Mouse (Mus musculus): ENCODE results near the gene Hoxc11. TPM values are rescaled to one million over a fixed set of nuclear protein-coding genes. Genes with fewer than 3 reads are reported as not detected.
A peak's percentile ranks its signal among the peaks of the same experiment; 100 is the strongest.

Hoxc11 gene
- polyA plus RNA-seq, 1 experiment from 2014 or later = not detected

GRCm38 (mm10) chr15:102967511-102968397 lies 13.5 kb downstream of the Hoxc11 start:
- Histone ChIP-seq H3K4me3 (ENCODE audit: low read depth, low read length) (no peak overlapping the region), H3K27ac (ENCODE audit: low read depth, low read length) (no peak overlapping the region), H3K9ac (ENCODE audit: low read length) (no peak overlapping the region), H3K9me3 (replicated peaks; ENCODE audit: control insufficient read depth, low read length) (no peaks in the 10 kb centered on the region), H3K4me1 (ENCODE audit: control insufficient read depth, insufficient read depth, low read length) (no peaks in the 10 kb centered on the region), H3K36me3 (ENCODE audit: control insufficient read depth, insufficient read depth, low read length) (no peaks in the 10 kb centered on the region), H3K27me3 (replicated peaks; ENCODE audit: control insufficient read depth, insufficient read depth, low read length) (peaks cover 98% of the 10 kb centered on the region), H3K4me2 (ENCODE audit: low read length) (no peak overlapping the region)
- DNase-seq (ENCODE audit: low spot score) (no peak), ATAC-seq (no peak)
- WGBS = 2% methylated on average over 34 of the region's 34 CpGs

GRCm38 (mm10) chr15:102969296-102969695 lies 15.1 kb downstream of the Hoxc11 start:
- H3K36me3 ChIP-seq (ENCODE audit: control insufficient read depth, insufficient read depth, low read length) = no peaks in the 10 kb centered on the region
- H3K27ac ChIP-seq (ENCODE audit: low read depth, low read length) = no peak overlapping the region
- H3K4me2 ChIP-seq (ENCODE audit: low read length) = no peak overlapping the region
- H3K27me3 ChIP-seq (replicated peaks; ENCODE audit: control insufficient read depth, insufficient read depth, low read length) = peaks cover 99% of the 10 kb centered on the region
- no peak overlapping the region for H3K9ac ChIP-seq (ENCODE audit: low read length)
- ATAC-seq (no peak), DNase-seq (ENCODE audit: low spot score) (no peak)
- H3K4me1 ChIP-seq (ENCODE audit: control insufficient read depth, insufficient read depth, low read length) = no peaks in the 10 kb centered on the region
- H3K4me3 ChIP-seq (ENCODE audit: low read depth, low read length) = no peak overlapping the region
- 34% methylated on average over 1 of the region's 1 CpGs for WGBS
- no peaks in the 10 kb centered on the region for H3K9me3 ChIP-seq (replicated peaks; ENCODE audit: control insufficient read depth, low read length)

- no peaks in the 10 kb centered on the region for H3K4me1 ChIP-seq (ENCODE audit: control insufficient read depth, insufficient read depth, low read length)
- no peaks in the 10 kb centered on the region for H3K36me3 ChIP-seq (ENCODE audit: control insufficient read depth, insufficient read depth, low read length)
- H3K9me3 ChIP-seq (replicated peaks; ENCODE audit: control insufficient read depth, low read length) = no peaks in the 10 kb centered on the region
- WGBS = under 1% methylated on average over 12 of the region's 12 CpGs
- peaks cover 99% of the 10 kb centered on the region for H3K27me3 ChIP-seq (replicated peaks; ENCODE audit: control insufficient read depth, insufficient read depth, low read length)
- no peak overlapping the region for H3K9ac ChIP-seq (ENCODE audit: low read length)
- ATAC-seq (no peak), DNase-seq (ENCODE audit: low spot score) (peak; percentile 60)
- no peak overlapping the region for H3K27ac ChIP-seq (ENCODE audit: low read depth, low read length)
- no peak overlapping the region for H3K4me3 ChIP-seq (ENCODE audit: low read depth, low read length)
- no peak overlapping the region for H3K4me2 ChIP-seq (ENCODE audit: low read length)
Measured at GRCm38 (mm10) chr15:102970740-102971139, 16.5 kb downstream of the Hoxc11 start.

DNA sequence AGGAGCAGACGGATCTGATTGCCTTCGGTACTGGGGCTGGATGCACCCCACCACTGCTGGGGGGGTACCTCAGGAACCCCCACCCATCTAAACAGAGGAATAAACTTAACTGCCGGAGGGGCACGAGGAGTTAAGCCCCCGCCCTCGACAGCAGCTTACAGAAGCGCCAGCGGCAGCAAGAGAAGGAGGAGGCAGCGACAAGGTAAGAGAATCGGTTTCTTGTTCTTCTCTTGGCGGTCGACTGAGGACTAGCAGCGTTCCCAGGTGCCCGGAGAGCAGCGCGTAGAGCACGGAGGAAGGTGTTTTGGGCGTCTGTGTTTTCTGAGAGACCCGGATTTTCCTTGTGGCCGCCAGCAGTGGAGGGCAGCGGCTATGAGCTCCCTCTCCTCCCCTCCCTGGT lies 18.0 kb downstream of the Hoxc11 start:
- WGBS = 1% methylated on average over 21 of the region's 21 CpGs

DNA sequence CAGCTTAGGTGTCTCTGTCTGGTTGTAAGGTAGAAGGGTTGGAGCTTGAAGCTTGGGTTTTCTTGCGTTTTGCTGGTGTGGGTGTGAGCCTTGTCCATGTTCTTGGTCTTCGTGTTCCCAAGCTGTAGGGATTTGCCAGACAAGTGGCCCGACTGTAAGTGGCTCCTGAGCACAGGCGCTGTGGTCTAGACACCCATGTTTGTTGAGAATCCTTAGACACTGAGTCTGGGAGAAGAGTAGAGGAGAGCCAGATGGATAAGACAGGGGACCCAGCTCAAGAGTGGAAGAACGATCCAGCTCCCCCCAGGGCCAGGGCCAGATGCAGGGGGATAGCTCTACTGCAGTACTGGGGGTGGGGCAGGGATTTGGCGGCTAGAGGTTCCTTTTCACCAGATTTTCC lies 18.5 kb downstream of the Hoxc11 start:
- DNase-seq (ENCODE audit: low spot score) (no peak), ATAC-seq (no peak)
- peaks cover 98% of the 10 kb centered on the region for H3K27me3 ChIP-seq (replicated peaks; ENCODE audit: control insufficient read depth, insufficient read depth, low read length)
- 2% methylated on average over 6 of the region's 6 CpGs for WGBS
- H3K27ac ChIP-seq (ENCODE audit: low read depth, low read length) = no peak overlapping the region
- H3K36me3 ChIP-seq (ENCODE audit: control insufficient read depth, insufficient read depth, low read length) = no peaks in the 10 kb centered on the region
- no peak overlapping the region for H3K9ac ChIP-seq (ENCODE audit: low read length)
- H3K4me1 ChIP-seq (ENCODE audit: control insufficient read depth, insufficient read depth, low read length) = no peaks in the 10 kb centered on the region
- H3K4me2 ChIP-seq (ENCODE audit: low read length) = no peak overlapping the region
- H3K9me3 ChIP-seq (replicated peaks; ENCODE audit: control insufficient read depth, low read length) = no peaks in the 10 kb centered on the region
- H3K4me3 ChIP-seq (ENCODE audit: low read depth, low read length) = no peak overlapping the region

More for the DNA sequence above, 18.0 kb downstream of the Hoxc11 start:
- H3K4me3 ChIP-seq (ENCODE audit: low read depth, low read length) = no peak overlapping the region
- ATAC-seq = no peak
- no peak overlapping the region for H3K4me2 ChIP-seq (ENCODE audit: low read length)
- no peaks in the 10 kb centered on the region for H3K4me1 ChIP-seq (ENCODE audit: control insufficient read depth, insufficient read depth, low read length)
- no peak overlapping the region for H3K9ac ChIP-seq (ENCODE audit: low read length)
- DNase-seq (ENCODE audit: low spot score) = no peak
- peaks cover 98% of the 10 kb centered on the region for H3K27me3 ChIP-seq (replicated peaks; ENCODE audit: control insufficient read depth, insufficient read depth, low read length)
- H3K36me3 ChIP-seq (ENCODE audit: control insufficient read depth, insufficient read depth, low read length) = no peaks in the 10 kb centered on the region
- H3K27ac ChIP-seq (ENCODE audit: low read depth, low read length) = no peak overlapping the region
- no peaks in the 10 kb centered on the region for H3K9me3 ChIP-seq (replicated peaks; ENCODE audit: control insufficient read depth, low read length)

DNA sequence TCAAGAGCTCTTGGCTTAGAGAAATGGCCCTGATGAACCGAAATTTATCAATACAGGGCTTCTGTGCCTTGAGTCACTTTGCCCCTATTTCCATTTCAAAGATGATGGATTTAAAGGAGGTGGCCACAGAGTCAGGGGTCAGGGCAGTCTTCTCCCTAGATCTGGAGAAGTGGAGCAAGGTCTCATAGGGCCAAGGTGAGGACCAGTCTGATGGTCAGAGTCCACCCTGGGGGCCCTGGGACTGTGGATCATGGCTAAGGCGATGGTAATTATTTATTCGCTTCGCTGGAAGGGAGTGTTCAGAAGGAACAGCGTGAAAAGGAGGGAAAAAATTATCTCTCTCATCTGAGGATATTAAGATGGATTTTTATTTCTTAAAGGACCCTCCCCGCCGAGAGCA lies 20.8 kb downstream of the Hoxc11 start:
- no peak overlapping the region for H3K9ac ChIP-seq (ENCODE audit: low read length)
- H3K27ac ChIP-seq (ENCODE audit: low read depth, low read length) = no peak overlapping the region
- H3K4me1 ChIP-seq (ENCODE audit: control insufficient read depth, insufficient read depth, low read length) = no peaks in the 10 kb centered on the region
- 5% methylated on average over 7 of the region's 7 CpGs for WGBS
- H3K27me3 ChIP-seq (replicated peaks; ENCODE audit: control insufficient read depth, insufficient read depth, low read length) = peaks cover 99% of the 10 kb centered on the region
- H3K4me2 ChIP-seq (ENCODE audit: low read length) = no peak overlapping the region
- no peak overlapping the region for H3K4me3 ChIP-seq (ENCODE audit: low read depth, low read length)
- ATAC-seq (no peak), DNase-seq (ENCODE audit: low spot score) (no peak)
- no peaks in the 10 kb centered on the region for H3K36me3 ChIP-seq (ENCODE audit: control insufficient read depth, insufficient read depth, low read length)
- no peaks in the 10 kb centered on the region for H3K9me3 ChIP-seq (replicated peaks; ENCODE audit: control insufficient read depth, low read length)

- H3K36me3 ChIP-seq (ENCODE audit: control insufficient read depth, insufficient read depth, low read length) = no peaks in the 10 kb centered on the region
- WGBS = under 1% methylated on average over 21 of the region's 21 CpGs
- ATAC-seq (no peak), DNase-seq (ENCODE audit: low spot score) (no peak)
- H3K27me3 ChIP-seq (replicated peaks; ENCODE audit: control insufficient read depth, insufficient read depth, low read length) = peaks cover 98% of the 10 kb centered on the region
- no peak overlapping the region for H3K4me3 ChIP-seq (ENCODE audit: low read depth, low read length)
- H3K9me3 ChIP-seq (replicated peaks; ENCODE audit: control insufficient read depth, low read length) = no peaks in the 10 kb centered on the region
- no peak overlapping the region for H3K9ac ChIP-seq (ENCODE audit: low read length)
- H3K27ac ChIP-seq (ENCODE audit: low read depth, low read length) = no peak overlapping the region
- H3K4me1 ChIP-seq (ENCODE audit: control insufficient read depth, insufficient read depth, low read length) = no peaks in the 10 kb centered on the region
- H3K4me2 ChIP-seq (ENCODE audit: low read length) = no peak overlapping the region
Measured at GRCm38 (mm10) chr15:102975688-102976111, 21.5 kb downstream of the Hoxc11 start.

DNA sequence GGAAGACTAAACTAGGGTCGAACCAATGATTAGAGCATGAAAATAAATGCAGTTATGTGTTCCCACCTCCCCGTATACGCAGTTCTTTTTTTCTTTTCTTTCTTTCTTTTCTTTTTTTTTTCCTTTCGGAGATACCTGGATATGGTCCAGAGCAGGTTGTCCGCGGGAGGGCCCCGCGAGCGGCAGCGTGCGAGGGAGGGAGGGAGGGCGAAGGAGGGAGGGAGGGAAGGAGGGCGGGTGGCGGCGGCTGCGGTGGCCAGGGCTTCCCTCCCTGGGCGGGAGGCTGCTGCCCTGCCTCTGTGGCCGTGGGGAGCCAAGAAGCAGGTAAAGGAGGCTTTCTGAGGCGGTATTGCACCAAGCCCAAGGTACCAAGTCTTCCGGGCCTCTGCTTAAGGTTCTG lies 21.9 kb downstream of the Hoxc11 start, which contains the start of gene Hoxc9:
Gene Hoxc9 (plus strand): TSS at position 269 of the 400 bp plus-strand sequence.
- DNase-seq (ENCODE audit: low spot score) (no peak), ATAC-seq (no peak)
- Histone ChIP-seq H3K4me3 (ENCODE audit: low read depth, low read length) (no peak within 1 kb of the TSS), H3K9me3 (replicated peaks; ENCODE audit: control insufficient read depth, low read length) (no peaks in the 10 kb centered on the region), H3K4me1 (ENCODE audit: control insufficient read depth, insufficient read depth, low read length) (no peaks in the 10 kb centered on the region), H3K27me3 (replicated peaks; ENCODE audit: control insufficient read depth, insufficient read depth, low read length) (peaks cover 98% of the 10 kb centered on the region), H3K36me3 (ENCODE audit: control insufficient read depth, insufficient read depth, low read length) (no peaks in the 10 kb centered on the region), H3K9ac (ENCODE audit: low read length) (no peak within 1 kb of the TSS), H3K4me2 (ENCODE audit: low read length) (no peak within 1 kb of the TSS), H3K27ac (ENCODE audit: low read depth, low read length) (no peak within 1 kb of the TSS)
- WGBS = under 1% methylated on average over 19 of the region's 20 CpGs

Data from forebrain, embryonic 14.5 days (tissue).